Mouse (Mus musculus): ENCODE measurements around the gene Myo1b.
A peak's percentile ranks its signal among the peaks of the same experiment; 100 is the strongest.

The Myo1b gene

GRCm38 (mm10) chr1:51728816-51729215 is 187.1 kb downstream of the Myo1b start:
- no peak for DNase-seq (ENCODE audit: low spot score in 2 of 2)

DNA sequence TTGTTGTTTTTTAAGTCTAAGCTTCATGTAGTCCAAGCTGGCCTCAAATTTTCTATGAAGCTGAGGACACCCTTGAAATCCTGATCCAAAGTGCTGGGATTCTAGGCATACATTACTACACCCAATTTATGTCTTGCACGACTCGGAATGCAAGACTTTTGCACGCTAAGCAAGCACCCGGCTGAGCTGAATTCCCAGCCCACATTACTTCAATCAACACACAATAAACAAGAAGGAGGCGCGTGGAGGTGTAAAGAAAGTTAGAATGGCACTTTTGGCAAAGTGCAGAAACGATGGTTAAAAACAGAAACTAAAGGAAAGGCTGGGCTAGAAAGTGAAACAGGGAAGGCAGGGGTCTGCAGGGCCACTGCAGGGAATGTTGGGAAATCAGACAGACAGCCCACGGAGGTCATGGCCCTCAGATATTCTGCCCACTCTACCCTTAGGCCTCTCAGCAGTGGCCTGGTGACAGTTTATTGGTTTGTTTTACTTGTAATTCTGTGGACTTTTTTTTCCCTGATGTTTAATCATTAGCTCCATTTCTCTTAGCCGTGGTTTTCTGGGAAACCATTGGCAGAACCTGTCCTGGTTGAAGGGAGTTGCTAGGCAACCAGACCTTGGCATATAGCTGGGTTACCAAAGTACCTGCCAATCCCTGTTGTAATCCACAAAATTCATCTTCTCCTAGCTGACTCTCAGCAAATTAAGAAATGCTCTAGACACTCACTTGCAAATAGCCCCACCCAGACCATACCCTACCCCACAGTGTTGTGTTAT is 195.8 kb downstream of the Myo1b start:
- peak in 1 of 2 experiments; percentile 25 for DNase-seq (ENCODE audit: low spot score in 2 of 2)

DNA sequence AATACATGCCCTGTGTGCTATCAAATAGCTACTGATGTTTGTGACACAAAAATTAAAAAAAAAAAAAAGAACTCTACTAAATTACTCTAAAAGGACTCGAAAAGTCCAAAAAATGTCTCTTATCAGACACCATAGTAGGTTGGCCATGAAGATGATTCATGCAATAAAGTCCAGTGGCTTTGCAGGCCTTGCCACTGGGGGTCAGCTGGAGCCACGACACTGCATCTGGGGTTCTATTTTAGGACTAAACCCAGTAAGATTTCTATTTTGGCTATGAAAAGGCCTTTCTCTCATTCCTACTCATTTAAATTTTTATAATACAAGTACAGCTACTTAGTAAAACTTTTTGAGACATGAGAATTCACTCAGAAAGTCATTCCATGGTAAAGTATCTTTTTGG is 205.0 kb downstream of the Myo1b start:
- DNase-seq (ENCODE audit: low spot score in 2 of 2) = no peak

DNA sequence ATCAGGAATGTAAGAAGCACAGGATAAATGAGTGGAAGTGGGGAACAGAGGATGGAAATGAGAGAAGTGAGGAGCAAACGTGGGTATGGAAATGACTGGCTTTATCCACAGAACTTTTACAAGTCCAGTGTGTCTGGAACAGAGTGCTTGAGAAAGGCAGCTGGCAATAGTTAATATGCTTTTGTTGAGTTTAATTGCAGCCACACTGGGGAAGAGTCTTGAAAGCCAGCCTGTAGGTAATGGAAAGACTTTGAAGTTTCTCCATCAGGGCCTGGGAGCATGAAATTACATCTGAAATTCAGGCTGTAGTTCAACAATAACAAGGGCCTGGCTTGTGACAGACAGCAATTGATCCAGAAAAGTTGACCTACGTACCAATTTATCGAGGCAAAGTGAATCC is 209.8 kb downstream of the Myo1b start:
- no peak for DNase-seq (ENCODE audit: low spot score in 2 of 2)

GRCm38 (mm10) chr1:51704610-51705009 is 211.3 kb downstream of the Myo1b start:
- DNase-seq (ENCODE audit: low spot score in 2 of 2) = no peak

Measured in left cerebral cortex, adult 9 months (tissue).